Mouse (Mus musculus): ENCODE results near the gene Rint1. TPM values are rescaled to one million over a fixed set of nuclear protein-coding genes. Genes with fewer than 3 reads are reported as not detected.

Rint1 gene
- total RNA-seq, 2 experiments from 2014 or later = 22.6 to 22.9 TPM

DNA sequence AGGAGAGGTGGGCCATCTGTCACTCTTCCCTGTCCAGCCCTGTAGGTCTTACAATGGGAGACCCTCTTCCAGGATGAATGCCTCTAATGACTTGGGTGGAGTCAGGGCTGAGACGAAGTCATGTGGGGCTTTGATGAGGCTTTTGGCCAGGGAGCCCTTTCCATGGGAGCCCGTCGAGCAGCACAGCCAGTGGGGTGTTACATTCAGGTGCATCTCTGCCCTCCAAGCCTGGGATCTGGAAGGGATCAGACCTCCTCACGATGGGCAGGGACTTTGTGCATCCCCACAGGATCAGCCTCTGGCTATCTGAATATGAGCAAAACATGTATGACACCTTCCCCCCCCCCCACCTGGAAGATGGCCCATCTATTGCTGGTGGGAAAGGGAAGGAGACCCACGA, 72.4 kb downstream of the Rint1 start:
- DNase-seq (ENCODE audit: low spot score in 2 of 2) = no peak
- intact Hi-C loops (cut with DNase I) = no loop called here

DNA sequence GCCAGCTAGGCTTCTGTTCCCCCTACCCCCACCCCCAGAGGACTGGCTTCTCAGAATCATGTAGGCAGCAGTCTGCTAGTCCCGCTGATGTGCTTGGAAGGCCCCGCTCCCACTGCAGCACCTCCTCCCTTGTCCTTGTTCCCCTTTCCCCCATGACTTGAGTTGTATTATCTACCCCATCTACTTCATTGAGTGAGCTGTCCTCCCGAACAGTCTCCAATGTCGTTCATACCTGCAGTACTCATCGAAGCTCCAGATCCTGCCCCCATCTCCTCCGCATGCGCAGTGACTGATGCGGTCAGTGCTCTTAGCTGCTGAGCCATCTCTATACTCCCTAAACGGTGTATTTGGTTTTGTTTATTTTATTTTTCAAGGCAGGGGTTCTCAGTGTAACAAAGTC, 74.2 kb downstream of the Rint1 start:
- DNase-seq (ENCODE audit: low spot score in 2 of 2) = no peak
- intact Hi-C loops (cut with DNase I) = no loop called here

DNA sequence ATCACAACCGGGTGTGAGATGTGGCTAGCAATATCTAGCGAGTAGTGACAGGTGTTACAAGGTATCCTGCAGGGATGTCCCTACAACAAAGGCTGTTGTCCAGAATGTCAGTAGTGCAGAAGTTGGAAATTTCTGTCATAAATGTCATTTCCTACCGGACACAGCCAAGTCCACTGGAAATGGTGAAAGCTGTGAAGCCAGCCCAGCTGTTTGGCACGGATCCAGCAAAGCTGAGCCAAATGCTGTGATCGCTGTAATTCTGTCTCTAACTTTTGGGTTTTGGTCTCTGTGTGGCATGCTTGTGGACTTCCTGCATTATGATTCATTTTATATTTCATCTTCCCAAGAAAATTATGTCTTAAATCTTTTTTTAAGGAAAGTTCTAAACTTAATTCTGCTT, 74.8 kb downstream of the Rint1 start:
- intact Hi-C loops (cut with DNase I) = no loop called here

DNA sequence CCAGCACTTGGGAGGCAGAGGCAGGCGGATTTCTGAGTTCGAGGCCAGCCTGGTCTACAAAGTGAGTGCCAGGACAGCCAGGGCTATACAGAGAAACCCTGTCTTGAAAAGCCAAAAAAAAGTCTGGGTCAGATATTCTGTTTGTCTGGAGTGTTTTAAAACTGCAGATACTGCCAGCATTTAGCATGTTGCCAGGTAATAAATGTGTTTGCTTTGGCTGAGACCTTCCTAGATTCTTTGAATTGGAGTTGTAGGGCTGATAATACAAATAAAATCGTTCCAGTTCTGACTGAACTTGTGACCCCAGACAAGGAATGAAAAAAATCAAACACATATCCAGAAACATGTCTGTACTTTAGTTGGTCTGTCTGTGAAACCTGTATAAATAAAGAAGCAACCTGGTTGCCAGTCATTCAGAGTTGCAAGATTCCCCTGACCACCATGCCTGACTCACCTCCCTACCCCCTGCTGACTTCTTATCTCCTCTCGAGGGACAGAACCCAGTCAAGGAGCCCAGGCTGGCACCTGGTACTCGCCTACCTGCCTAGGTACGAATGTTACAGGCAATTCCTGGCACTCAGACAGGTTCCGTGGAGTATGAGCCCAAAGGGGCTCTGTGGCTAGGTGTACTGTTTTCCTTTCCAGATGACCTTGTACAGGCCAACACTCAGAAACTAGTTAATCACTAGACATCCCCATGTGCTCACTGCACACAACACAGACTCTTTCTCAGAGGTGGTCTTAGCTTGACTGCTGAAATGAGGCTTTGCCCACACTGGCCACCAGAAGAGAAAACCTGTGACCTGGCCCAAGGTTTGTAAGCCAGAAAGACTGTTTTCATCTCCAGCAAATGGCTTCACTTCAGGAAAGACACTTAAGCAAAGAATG, 75.9 kb downstream of the Rint1 start:
- DNase-seq (ENCODE audit: low spot score in 2 of 2) = no peak
- intact Hi-C loops (cut with DNase I) = no loop called here

More for the DNA sequence above, 74.8 kb downstream of the Rint1 start:
- DNase-seq (ENCODE audit: low spot score in 2 of 2) = no peak

DNA sequence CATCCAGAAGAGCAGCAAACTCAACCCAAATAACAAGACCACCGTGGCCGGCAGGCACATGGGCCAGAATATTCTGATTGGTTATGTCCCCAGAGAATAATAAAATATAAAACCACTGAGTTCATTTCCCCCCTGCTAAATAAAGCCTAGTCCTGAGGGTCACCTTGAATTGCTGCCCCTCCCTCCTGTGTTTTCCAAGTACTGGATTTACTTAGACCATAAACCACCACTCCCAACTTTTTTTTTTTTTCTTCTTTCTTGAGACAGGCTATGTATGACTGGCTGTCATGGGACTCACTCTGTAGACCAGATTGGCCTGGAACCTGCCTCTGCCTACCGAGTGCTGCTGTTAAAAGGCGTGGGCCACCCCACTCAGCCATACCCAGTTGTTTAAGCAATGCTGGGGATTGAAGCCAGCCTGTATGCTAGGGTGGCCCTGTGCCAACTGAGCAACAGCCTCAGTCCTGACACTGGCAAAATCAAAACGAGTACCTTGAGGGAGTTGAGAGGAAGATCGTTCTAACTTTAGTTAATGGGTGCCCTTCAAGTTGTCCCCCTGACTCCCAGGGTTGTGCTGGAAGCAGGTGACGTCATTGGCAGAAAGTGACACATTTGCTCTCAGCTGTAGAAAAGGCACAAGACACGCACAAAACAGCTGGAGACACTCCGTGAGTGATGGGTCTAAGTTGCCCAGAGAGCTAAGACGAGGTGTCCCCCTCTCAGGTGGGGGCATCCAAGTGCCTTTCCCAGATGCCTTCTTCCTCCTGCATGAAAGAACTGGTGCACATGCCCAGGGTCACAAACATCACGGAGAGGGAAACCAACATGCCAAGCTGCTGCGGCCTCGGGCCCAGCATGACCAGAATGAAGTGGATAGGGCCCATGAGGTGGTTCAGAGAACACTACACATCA, 76.8 kb downstream of the Rint1 start:
- intact Hi-C loops (cut with DNase I) = no loop called here
- no peak for DNase-seq (ENCODE audit: low spot score in 2 of 2)

DNA sequence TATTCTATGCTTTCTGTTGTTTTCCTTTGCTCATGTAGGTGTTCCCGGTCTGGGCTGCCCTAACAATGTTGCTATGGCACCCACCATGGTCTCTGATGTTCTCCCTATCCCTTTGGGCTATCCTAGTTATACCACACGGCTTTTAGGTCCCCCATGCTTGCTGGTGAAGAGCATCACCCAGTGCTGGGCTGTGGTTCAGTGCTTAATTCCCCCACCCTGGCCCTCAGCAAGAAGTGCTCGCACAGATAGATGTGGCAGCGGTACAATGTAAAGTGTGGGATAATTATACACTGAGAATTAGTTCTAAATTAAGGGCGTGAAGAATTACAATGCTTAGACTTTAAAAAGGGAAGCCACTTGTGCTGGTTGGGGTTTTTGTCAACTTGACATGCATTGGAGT, 78.4 kb downstream of the Rint1 start:
- intact Hi-C loops (cut with DNase I) = no loop called here
- no peak for DNase-seq (ENCODE audit: low spot score in 2 of 2)

Other genes starting within 250 kb of the Rint1 start
- 100 to 1,000 TPM; 186 to 190 TPM for gene Srpk2, start 103.1 kb upstream of the Rint1 start, total RNA-seq (2021)
- 10 to 100 TPM; 18.1 TPM for gene Pus7, start 4.0 kb upstream of the Rint1 start, total RNA-seq (2021)
- 10 to 100 TPM; 82.3 to 88.1 TPM for gene Tomm7, start 56.5 kb downstream of the Rint1 start, total RNA-seq (2021)
- 10 to 100 TPM; 16.4 to 17.6 TPM for gene Fam126a, start 243.0 kb downstream of the Rint1 start, total RNA-seq (2021)

All from left cerebral cortex, postnatal 25 days (tissue).